Mouse (Mus musculus): Measurements from ENCODE around the gene Akr1a1. TPM values are rescaled to one million over a fixed set of nuclear protein-coding genes. Genes with fewer than 3 reads are reported as not detected.
"Not testable (repeated sequence)": the region's sequence is repeated elsewhere in the genome, so short reads cannot be mapped to it uniquely, and the experiment has no call there.

Akr1a1 gene
- polyA plus RNA-seq, 2 experiments, result 676 to 826 TPM

GRCm38 (mm10) chr4:116689309-116689876, 37.9 kb upstream of the Akr1a1 start:
- H3K9ac ChIP-seq (ENCODE audit: low read depth, low read length, severe bottlenecking), result no peak overlapping the region
- H3K36me3 ChIP-seq (ENCODE audit: control insufficient read depth, insufficient read depth, low read length), result peaks cover 68% of the 10 kb centered on the region
- no peak for ATAC-seq (ENCODE audit: low FRiP score, low read depth)
- H3K27ac ChIP-seq (replicated peaks; ENCODE audit: low read depth, low read length), result no peak overlapping the region
- H3K4me3 ChIP-seq (replicated peaks; ENCODE audit: low read length), result no peak overlapping the region
- peaks cover 14% of the 10 kb centered on the region for H3K4me1 ChIP-seq (ENCODE audit: control insufficient read depth, insufficient read depth, low read length)
- H3K9me3 ChIP-seq (ENCODE audit: control insufficient read depth, low read length), result no peaks in the 10 kb centered on the region
- DNase-seq (ENCODE audit: low spot score), result no peak
- 82% methylated on average over 4 of the region's 4 CpGs for WGBS
- H3K4me2 ChIP-seq (replicated peaks; ENCODE audit: low read depth, low read length, severe bottlenecking), result no peak overlapping the region
- H3K27me3 ChIP-seq (ENCODE audit: control insufficient read depth, insufficient read depth, low read length), result no peaks in the 10 kb centered on the region
- no peak for TF ChIP-seq POLR2A (IDR thresholded peaks at IDR 0.05; ENCODE audit: borderline replicate concordance, extremely low read depth, insufficient read depth, insufficient read length)

- DNase-seq (ENCODE audit: low spot score) (no peak), ATAC-seq (ENCODE audit: low FRiP score, low read depth) (no peak)
- H3K4me2 ChIP-seq (replicated peaks; ENCODE audit: low read depth, low read length, severe bottlenecking), result peak overlapping the region; percentile 54
- peaks cover 14% of the 10 kb centered on the region for H3K4me1 ChIP-seq (ENCODE audit: control insufficient read depth, insufficient read depth, low read length)
- H3K9ac ChIP-seq (ENCODE audit: low read depth, low read length, severe bottlenecking), result peak overlapping the region; percentile 81
- H3K36me3 ChIP-seq (ENCODE audit: control insufficient read depth, insufficient read depth, low read length), result peaks cover 44% of the 10 kb centered on the region
- H3K27ac ChIP-seq (replicated peaks; ENCODE audit: low read depth, low read length), result no peak overlapping the region
- H3K27me3 ChIP-seq (ENCODE audit: control insufficient read depth, insufficient read depth, low read length), result no peaks in the 10 kb centered on the region
- no peaks in the 10 kb centered on the region for H3K9me3 ChIP-seq (ENCODE audit: control insufficient read depth, low read length)
- 30% methylated on average over 1 of the region's 1 CpGs for WGBS
- no peak for TF ChIP-seq POLR2A (IDR thresholded peaks at IDR 0.05; ENCODE audit: borderline replicate concordance, extremely low read depth, insufficient read depth, insufficient read length)
- H3K4me3 ChIP-seq (replicated peaks; ENCODE audit: low read length), result peak overlapping the region; percentile 65
Measured at GRCm38 (mm10) chr4:116687041-116687440, 35.6 kb upstream of the Akr1a1 start.

GRCm38 (mm10) chr4:116685402-116686061, 34.1 kb upstream of the Akr1a1 start, which contains the start of gene Prdx1:
TSS of gene Prdx1 (plus strand) at chr4:116685544.
- Histone ChIP-seq H3K4me2 (replicated peaks; ENCODE audit: low read depth, low read length, severe bottlenecking) (peak within 1 kb of the TSS; percentile 54), H3K27me3 (ENCODE audit: control insufficient read depth, insufficient read depth, low read length) (no peaks in the 10 kb centered on the region), H3K4me1 (ENCODE audit: control insufficient read depth, insufficient read depth, low read length) (peaks cover 14% of the 10 kb centered on the region), H3K27ac (replicated peaks; ENCODE audit: low read depth, low read length) (peak within 1 kb of the TSS; percentile 97), H3K9ac (ENCODE audit: low read depth, low read length, severe bottlenecking) (peak within 1 kb of the TSS; percentile 81), H3K4me3 (replicated peaks; ENCODE audit: low read length) (peak within 1 kb of the TSS; percentile 65), H3K9me3 (ENCODE audit: control insufficient read depth, low read length) (no peaks in the 10 kb centered on the region), H3K36me3 (ENCODE audit: control insufficient read depth, insufficient read depth, low read length) (peaks cover 29% of the 10 kb centered on the region)
- TF ChIP-seq POLR2A (IDR thresholded peaks at IDR 0.05; ENCODE audit: borderline replicate concordance, extremely low read depth, insufficient read depth, insufficient read length), result peak; percentile 98; the same call in 1 of the 2 replicates
- ATAC-seq (ENCODE audit: low FRiP score, low read depth), result peak; percentile 98
- WGBS, result under 1% methylated on average over 51 of the region's 56 CpGs
- DNase-seq (ENCODE audit: low spot score), result peak; percentile 93

GRCm38 (mm10) chr4:116684665-116685064, 33.2 kb upstream of the Akr1a1 start:
- peak overlapping the region; percentile 97 for H3K27ac ChIP-seq (replicated peaks; ENCODE audit: low read depth, low read length)
- WGBS, result 60% methylated on average over 2 of the region's 2 CpGs
- H3K9me3 ChIP-seq (ENCODE audit: control insufficient read depth, low read length), result no peaks in the 10 kb centered on the region
- H3K4me1 ChIP-seq (ENCODE audit: control insufficient read depth, insufficient read depth, low read length), result peaks cover 14% of the 10 kb centered on the region
- peak overlapping the region; percentile 54 for H3K4me2 ChIP-seq (replicated peaks; ENCODE audit: low read depth, low read length, severe bottlenecking)
- no peak for TF ChIP-seq POLR2A (IDR thresholded peaks at IDR 0.05; ENCODE audit: borderline replicate concordance, extremely low read depth, insufficient read depth, insufficient read length)
- peak overlapping the region; percentile 65 for H3K4me3 ChIP-seq (replicated peaks; ENCODE audit: low read length)
- no peaks in the 10 kb centered on the region for H3K27me3 ChIP-seq (ENCODE audit: control insufficient read depth, insufficient read depth, low read length)
- peaks cover 21% of the 10 kb centered on the region for H3K36me3 ChIP-seq (ENCODE audit: control insufficient read depth, insufficient read depth, low read length)
- H3K9ac ChIP-seq (ENCODE audit: low read depth, low read length, severe bottlenecking), result peak overlapping the region; percentile 81; the same call in 1 of the 2 replicates
- ATAC-seq (ENCODE audit: low FRiP score, low read depth) (no peak), DNase-seq (ENCODE audit: low spot score) (no peak)

- Histone ChIP-seq H3K9ac (ENCODE audit: low read depth, low read length, severe bottlenecking) (no peak overlapping the region), H3K36me3 (ENCODE audit: control insufficient read depth, insufficient read depth, low read length) (peaks cover 14% of the 10 kb centered on the region), H3K9me3 (ENCODE audit: control insufficient read depth, low read length) (no peaks in the 10 kb centered on the region), H3K4me3 (replicated peaks; ENCODE audit: low read length) (no peak overlapping the region), H3K27ac (replicated peaks; ENCODE audit: low read depth, low read length) (no peak overlapping the region), H3K27me3 (ENCODE audit: control insufficient read depth, insufficient read depth, low read length) (no peaks in the 10 kb centered on the region), H3K4me2 (replicated peaks; ENCODE audit: low read depth, low read length, severe bottlenecking) (no peak overlapping the region), H3K4me1 (ENCODE audit: control insufficient read depth, insufficient read depth, low read length) (peaks cover 14% of the 10 kb centered on the region)
- DNase-seq (ENCODE audit: low spot score) (no peak), ATAC-seq (ENCODE audit: low FRiP score, low read depth) (no peak)
- TF ChIP-seq POLR2A (IDR thresholded peaks at IDR 0.05; ENCODE audit: borderline replicate concordance, extremely low read depth, insufficient read depth, insufficient read length), result no peak
- WGBS, result 93% methylated on average over 4 of the region's 4 CpGs
Measured at GRCm38 (mm10) chr4:116683957-116684356, 32.5 kb upstream of the Akr1a1 start.

GRCm38 (mm10) chr4:116680521-116680920, 29.0 kb upstream of the Akr1a1 start:
- not testable (repeated sequence) for H3K36me3 ChIP-seq (ENCODE audit: control insufficient read depth, insufficient read depth, low read length); H3K27ac ChIP-seq (replicated peaks; ENCODE audit: low read depth, low read length); H3K9ac ChIP-seq (ENCODE audit: low read depth, low read length, severe bottlenecking); DNase-seq (ENCODE audit: low spot score); H3K27me3 ChIP-seq (ENCODE audit: control insufficient read depth, insufficient read depth, low read length); ATAC-seq (ENCODE audit: low FRiP score, low read depth); H3K4me2 ChIP-seq (replicated peaks; ENCODE audit: low read depth, low read length, severe bottlenecking); H3K4me3 ChIP-seq (replicated peaks; ENCODE audit: low read length); H3K4me1 ChIP-seq (ENCODE audit: control insufficient read depth, insufficient read depth, low read length); H3K9me3 ChIP-seq (ENCODE audit: control insufficient read depth, low read length)
- WGBS, result 87% methylated on average over 4 of the region's 4 CpGs
